Mouse (Mus musculus) kidney, adult 18-20 months (tissue): ENCODE results near the gene Ush2a.

Source experiments
- DNase-seq: peaks from one replicate; pipeline ENCODE4 v3.0.0; 2021

Gene Ush2a

DNA sequence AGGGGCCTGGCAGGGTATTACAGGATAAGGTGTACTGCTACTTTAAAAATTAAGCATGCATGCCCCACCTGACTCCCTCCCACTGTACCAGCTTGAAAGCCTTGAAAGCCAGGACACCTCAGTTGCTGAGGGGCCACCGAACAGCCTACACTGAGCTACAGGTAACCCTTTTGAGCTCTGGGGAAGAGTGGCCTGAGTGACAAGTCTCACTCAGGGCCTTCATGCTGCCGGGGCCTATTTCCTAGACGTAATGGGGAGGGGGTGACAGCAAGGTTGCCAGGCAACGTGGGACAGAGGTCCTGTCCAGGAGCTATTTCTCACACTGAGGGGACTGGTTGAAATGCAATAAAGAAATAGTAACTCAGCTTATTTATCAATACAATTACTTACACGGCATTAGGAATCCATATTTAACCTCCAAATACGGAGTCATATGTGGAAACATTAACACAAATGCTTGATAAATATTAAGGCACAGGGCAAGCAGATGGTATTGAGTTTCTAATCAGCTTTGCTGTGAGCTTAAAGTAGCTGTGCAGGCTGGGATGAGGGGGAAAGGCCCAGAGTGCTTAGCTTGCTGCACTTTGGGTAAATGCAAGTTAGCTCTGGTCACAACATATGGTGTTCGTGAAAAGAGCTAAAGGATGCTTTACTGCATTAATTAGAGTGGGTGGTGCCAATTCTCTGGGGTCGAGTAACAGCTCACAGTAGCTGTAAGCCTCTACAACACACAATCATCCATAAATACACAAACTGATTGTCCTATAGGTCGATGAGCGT, at the start of gene Ush2a:
Gene Ush2a, plus strand, starts transcription at position 121 of the 780 bp plus-strand sequence.
- DNase-seq = no peak

DNA sequence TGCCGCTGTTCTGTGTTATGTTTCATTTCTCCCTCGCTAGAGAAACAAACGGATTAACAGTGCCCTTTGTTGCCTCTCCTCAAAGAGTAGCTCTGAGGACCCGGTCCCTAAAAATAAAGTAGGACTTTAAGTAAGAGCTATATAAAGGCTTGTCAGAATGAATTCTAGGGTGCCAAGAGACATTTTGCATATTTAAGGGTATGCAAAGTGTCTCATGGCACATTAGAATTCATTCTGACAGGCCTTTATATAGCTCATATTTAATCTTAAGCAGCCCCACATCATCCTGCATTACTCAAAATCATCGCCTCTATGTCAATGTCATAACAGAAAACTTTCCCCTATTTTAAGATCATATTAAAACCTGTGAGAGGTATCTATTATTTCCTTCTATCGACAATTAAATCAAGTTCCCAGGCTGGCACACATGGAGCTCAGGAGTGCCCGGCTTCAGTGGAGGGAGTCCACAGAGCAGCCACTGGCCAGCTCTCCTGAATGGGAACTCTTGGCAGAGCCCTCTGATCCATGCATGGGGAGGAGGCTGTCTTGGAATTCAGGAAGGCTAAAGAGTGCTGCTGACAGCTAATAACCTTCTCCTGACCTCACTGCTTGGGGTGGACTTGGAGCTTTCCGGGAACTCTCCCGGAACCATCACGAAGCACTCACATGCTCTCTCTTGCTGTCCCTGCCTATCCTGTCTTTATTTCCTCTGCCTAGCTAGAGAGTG, 46.8 kb upstream of the Ush2a start:
- DNase-seq = peak; percentile 20

DNA sequence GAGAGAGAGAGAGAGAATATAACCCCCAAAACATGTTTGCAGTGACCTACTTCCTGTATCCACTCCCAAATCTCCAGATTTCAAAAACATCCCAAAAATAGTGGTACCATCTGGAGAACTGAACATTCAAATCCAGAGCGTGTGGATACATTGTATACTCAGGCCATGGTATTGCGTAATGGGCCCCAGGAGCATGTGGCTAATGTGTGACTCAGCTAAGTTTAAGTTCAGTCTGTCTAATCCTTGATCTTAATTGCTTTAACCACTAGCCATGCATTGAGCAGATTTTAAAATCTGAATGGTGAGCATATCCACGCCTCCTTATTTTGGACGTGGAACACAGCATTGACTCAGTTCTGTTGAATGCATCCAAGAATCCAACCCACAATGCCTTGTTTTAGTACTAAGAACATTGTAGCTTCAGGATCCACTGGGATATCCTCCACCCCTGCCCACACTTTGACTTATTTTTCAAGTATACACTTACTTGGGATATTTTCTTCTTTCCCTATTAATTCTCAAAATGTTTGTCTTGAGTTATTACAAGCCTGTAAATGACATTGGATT, 40.5 kb upstream of the Ush2a start:
- DNase-seq = no peak

DNA sequence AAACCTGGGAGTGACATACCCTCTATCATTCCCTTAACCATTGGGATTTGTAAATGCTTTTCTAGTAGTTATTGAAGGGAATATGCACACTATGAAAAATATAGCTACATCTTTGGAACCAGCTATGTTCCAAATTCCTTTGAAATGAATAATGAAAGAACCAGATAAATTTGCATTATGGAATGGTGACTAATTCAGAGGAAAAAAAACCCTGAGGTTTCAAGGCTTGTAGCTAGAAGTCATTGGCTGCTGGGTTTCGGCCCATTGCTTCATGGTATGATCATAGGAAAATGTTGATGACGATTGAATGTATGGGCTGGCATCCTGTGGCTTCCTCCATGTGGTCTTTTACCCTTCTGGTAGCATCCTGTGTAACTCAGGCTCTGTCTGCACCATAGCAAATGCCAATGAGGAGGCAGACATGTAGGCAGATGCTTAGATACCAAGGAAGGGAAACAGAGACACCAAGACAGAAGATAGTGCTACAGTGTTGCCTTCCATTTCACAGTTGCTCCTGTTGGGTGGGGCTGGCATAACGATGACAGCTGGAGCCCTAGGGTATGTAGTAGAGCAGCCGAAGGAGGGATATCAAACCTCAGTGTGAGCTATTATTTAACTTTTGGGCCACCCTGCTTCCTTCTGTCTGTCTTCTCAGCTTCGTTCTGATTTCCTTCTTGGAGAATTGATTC, 28.6 kb upstream of the Ush2a start:
- DNase-seq = no peak

DNA sequence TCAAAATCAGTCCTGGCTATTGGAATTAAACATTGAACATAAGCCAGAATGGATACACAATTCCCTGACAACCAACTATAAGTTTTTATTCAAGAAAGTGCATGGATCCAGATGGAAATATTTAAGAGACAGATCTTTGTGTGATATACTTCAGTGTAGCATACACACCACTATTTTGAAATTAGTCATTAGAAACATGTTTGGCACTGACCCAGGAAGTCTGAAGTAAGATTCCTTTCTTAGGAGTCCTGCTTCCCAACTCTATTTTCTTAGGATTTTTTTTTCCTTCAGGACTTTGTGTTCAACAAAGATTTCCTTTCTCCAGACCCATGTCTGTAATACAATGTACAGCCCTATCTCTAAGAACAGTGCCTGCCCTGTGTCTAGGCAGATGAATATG, 23.2 kb upstream of the Ush2a start:
- no peak for DNase-seq

DNA sequence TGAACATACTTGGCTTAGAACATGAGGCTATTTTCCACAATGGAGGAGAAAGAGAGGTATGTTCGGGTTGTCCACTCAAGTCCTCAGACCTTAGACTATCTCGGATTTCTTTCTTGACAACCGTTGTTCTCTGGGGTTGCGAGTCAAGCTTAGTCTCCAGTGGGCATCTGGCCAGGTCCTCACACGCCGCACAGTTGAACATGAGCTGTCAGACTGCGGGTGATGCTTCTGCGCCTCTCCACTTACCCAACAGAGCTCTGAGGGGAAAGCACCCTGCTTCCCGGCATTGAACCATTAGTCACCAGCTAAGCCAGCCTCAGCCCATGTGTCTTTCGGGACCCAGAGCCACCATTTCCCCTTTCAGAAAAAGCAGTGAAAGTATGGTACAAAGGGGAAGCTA, 20.1 kb upstream of the Ush2a start:
- DNase-seq = no peak

DNA sequence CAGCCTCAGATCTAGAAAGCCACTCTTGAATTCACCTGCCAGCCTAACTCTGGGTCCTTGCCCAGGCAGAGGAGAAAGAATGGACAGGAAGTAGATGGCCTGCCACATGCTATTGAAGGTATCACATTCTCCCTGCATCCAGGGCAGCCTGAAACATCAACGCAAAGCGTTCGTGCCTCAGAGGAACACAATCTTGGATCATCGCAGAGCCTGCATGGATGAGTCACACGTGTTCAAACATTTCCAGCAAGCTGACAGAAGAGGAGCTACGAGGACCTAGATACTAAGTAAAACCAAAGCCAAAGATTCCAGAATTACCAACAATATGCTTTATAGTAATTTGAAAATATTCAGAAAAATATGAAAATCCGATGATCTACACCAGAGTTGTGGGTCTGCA, 4.3 kb upstream of the Ush2a start:
- DNase-seq = no peak

DNA sequence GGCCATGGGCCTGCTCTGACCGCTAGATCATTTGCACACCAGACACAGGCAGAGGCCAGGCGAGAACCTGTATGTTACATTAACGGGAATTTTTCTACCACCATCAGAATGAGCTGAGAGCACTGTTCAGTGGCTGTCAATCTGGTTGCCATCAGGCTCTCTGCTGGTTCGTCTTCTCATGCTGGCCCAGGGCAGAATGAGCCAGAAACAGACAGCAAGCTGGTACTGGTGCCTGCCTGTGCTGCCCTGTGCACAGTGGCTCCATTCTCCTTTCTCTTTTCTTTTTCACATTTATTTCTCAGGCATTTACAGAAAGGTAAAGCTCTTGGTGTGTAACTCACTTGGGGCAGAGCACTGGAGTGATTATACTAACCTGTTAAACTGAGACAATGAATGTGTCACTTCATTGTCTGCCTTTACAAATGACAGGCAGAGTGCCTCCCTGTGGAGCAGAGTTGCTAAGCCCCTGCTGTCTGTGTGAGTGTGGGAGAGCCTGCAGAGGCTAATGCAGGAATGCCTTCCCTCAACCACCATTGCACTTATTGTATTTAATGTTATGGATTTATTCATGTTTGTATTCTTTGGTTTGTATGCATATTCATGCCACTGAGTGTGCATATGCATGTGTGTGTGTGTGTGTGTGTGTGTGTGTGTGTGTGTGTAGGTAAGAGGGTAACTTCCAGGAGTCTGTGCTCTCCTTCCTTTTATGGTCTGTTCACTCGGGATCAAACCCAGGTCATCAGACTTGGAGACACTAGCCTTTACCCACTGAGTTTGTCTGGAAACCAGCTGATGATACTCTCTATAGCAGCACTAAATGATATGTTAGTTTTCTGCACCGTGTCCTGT, 1.3 kb upstream of the Ush2a start:
- no peak for DNase-seq

DNA sequence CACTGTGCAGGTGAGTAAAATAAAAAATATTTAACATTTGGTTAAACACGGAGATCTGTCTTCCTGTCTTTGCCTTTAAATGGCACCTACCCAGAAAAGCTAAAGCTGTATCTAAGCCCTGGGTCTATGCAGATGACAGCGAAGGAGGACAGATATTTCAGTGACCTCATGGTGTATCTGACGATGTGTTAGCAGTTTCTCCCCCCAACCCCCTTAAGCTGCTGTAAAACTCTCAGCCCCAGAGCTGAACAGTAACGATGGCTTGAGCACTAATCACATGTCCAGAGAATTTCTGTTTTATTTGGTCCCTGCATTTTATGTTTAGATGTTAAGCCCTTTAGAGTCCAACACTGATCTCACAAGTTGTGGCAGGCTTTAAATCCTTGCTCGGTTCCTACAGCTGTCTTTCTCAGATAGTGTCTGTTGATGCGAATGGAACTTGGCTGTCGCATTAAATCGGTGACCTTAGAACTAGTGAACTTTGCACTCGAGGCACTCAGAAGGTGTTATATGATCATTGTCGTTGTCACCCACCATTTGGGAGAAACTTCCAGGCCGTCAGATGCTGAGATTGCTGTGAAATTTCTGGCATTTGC, 5.4 kb downstream of the Ush2a start:
- no peak for DNase-seq

DNA sequence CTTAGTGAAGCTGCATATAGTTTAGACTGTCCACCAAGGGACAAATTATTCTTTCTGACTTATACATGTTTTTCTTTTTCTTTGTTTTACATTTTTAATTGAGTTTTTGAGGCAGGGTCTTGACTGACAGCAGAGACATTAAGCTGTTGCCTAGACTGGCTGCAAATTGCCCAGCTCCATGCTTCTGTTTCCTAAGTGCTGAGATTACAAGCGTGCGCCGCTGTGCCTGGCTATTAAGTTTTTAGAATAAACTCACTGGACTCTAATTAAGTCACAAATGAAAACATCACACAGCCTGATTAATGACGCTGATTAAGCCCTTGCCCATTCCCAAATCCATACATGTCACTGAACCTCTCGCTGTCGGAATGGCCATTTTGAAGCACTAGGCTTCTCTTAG, 7.2 kb downstream of the Ush2a start:
- DNase-seq = no peak

DNA sequence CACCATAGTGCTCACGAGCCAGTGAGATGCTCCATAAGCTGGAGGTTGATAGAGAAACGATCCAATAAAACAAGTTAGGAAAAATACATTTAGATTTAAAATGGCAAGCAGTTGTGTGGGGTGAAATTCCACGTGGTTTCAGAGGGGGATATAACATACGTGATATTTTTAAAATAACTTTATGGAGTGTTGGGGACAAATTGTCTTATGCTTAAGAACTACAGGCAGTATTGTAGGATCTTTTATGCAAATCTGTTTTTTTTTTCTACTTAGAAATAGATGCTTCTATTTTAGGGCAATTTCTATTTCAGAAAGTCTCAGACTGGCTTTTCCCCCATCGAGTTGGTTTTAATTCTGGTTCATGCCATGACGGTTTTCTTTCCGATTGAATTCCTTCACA, 51.5 kb downstream of the Ush2a start:
- no peak for DNase-seq

DNA sequence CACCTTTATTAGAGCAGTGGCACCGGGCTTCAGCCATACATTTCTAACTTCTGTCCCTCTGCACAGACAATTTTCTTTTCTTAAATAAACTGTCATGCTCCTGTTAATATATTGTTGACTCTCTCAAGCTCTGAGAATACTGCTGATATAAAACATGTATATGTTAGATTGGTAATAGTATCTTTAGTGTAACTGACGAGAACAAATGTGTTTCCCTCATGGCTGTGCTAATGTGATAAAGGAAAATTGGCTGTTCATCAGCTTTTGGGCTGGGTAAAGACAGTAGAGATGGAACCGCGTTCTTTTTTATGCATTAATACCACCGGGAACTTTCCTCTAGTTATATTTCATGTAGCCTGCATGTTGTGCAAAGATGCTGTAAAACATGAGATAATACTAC, 54.8 kb downstream of the Ush2a start:
- no peak for DNase-seq

DNA sequence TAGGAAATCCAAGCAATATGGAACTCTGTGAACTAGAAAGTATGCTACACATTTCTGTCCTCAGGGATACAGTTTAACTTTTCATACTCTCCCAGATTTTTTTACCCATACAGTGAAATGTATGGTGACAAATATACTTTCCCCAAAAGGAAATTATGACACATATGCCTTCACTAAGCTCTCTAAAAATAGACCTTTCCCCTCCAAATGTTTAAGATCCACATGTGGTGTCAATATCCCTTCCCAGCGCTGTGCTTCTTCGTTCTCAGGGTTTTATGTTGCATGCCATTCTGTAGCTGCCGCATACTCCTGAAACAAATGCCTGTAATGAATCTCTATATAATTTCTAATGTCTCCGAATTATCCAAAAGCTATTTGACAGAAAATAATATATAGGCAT, 58.4 kb downstream of the Ush2a start:
- DNase-seq = no peak

DNA sequence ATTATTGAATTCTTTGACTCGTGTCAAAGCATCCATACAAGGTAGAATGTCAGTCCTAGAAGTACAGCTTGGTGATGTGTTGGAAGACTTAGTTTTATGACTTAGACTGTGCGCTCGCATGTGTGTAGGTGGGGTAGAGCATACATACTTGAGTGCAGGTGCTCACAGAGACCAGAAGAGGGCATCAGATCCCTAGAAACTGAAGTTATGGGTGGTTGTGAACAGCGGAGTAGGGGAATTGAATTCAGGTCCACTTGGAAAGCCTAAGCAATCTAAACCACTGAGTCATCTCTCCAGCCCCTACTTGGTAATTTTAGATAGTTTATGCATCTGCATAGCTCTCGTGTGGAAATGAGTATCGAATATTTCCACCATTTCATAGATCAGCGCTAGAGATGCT, 59.7 kb downstream of the Ush2a start:
- no peak for DNase-seq

DNA sequence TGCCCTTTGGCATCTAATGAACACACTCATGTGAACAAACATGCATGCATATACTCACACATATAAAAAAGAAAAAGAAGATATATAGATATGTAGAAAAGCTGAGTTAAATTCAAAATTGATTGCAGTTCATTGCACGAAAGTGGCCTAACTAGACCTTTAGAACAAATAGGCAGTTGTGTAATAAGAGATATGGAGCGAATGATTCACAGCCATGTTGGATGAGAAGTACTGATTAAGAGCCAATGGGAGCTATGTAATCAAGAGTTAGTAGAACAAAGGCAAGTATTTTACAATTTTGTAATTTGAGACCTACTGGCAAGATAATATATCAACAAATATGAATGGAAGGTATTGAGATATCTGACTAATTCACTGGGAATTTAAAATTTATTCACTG, 68.6 kb downstream of the Ush2a start:
- no peak for DNase-seq

DNA sequence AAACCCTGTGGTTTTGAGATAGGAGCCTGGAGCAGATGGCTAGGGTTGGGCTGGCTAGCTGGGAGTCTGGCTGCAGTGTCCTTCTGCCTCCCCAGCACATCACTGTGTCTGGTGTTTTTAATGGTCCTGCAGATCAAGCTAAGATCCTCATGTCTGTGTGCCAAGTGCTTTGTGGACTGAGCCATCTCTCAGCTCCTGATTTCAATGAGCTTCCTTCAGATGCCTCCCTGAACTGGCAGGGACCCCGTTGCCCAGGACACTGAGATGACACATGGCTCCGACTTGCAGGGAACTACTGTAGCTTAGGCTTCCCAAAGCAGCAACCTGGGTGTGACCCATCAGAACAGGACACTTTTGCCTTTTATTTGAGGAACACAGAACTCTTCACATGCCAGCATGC, 72.1 kb downstream of the Ush2a start:
- no peak for DNase-seq

DNA sequence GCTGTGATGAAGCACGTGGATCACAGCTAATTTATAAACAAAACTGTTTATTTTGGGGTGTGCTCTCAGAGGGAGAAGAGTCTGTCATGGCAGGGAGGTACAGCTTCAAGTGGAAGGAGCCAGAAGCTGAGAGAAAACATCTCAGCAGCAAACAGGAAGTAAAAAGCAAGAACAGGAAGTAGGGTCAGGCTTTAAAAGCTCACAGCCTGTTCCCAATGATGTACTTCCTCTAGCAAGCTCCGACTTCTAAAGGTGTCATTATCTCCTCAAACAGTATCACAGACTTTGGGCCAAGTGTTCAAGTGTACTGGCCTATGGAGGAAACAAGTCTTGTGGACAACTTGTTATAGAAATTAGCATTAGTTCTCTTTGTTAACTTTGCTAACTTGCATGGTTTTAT, 85.9 kb downstream of the Ush2a start:
- no peak for DNase-seq

DNA sequence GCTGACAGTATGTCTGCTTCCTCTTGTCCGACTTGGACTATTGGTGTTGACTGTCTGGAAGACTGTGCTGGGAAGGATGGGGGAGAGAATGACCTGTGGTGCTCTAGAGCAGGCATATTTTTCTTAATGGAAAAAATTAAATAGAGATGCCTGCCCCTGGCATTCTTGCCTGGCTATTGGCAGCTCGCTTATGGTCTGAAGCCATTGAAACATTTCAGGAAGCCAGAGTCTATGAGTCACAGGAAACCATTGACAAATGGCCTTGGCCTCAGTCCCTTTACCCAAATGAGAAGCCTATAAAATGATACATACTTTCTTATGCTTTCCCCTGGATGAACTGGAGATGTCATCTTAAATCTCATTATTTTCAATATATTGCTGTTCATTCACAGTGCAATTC, 92.9 kb downstream of the Ush2a start:
- no peak for DNase-seq

DNA sequence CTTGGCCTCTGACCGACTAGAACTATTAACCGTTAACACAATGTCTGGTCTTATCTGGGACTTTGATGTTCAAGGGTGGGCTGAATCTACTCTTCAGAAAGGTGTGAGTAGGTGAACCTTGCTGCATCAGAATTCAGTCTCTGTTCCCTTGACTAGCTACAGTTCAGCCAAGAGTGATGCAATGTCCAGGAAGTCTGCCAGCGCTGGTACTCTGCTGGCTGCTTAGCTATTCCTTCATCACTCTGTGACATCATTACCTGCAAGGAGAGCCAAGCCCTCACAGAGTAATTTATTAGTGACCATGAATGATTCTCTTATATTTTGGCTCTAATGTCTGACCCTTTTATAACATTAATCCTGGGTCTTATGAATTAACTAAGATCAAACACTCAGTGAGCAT, 101.7 kb downstream of the Ush2a start:
- peak; percentile 7 for DNase-seq

DNA sequence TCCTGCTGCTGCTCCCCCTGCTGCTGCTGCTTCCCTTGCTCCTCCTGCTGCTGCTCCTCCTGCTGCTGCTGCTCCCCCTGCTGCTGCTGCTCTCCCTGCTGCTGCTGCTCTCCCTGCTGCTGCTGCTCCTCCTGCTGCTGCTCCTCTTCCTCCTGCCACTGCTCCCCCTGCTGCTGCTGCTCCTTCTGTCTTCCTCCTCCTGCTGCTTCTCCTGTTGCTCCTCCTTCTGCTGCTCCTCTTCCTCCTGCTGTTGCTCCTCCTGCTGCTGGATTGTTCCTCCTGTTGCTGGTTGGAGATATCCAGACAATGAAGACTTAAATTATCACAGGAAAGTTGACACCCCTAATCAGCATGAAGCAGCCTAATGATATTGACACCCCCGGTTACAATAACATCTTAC, 123.4 kb downstream of the Ush2a start:
- DNase-seq = no peak

DNA sequence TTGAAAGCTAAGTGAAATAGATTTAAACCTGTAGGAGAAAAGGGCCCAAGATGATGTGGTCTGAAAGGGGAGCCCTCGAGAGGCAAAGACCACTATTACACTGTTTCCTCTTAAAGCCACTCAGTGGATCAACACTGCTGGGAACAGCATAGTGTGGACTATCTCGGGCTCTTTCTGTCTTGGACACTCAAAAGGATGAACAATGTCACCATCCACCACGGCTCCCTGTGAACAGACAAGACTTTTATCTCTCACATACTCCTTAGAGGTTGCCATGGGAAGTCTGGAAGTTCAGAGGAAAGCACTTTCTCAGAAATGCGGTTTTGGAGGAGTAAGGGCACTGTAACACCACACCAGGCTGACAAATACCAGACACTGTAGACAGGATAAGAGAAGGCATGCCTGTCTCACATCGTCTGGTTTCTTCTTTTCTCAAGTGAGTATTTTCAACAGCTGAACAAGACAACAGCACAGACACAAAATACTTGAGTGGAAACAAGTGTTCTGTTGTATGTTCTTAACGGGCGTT, 124.0 kb downstream of the Ush2a start:
- DNase-seq = no peak

DNA sequence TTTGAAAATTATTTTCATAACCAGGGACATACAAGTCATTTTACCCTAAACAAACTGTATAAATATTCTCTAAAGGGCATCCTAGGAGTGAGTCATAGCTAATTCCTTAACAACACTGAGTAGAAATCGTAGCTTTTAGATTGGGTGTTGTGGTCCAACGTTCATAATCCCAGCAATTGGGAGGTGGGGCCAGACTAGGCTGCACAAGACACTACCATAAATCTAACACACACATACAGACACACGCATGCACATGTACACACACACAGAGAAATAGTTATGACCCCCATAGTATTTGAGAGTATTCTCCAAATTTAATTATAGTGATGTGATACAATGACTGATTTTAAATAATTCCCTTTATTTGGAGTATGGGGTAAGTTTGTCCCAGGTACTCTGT, 125.5 kb downstream of the Ush2a start:
- DNase-seq = no peak
